Mouse (Mus musculus) liver, adult 2 months (tissue): ENCODE measurements around the gene Grid2ip.

Source experiments
- CTCF ChIP-seq: fragments of 200-500 bp; IDR thresholded peaks from 2 replicates; pipeline ENCODE4 v1.5.1; 2011; ENCODE audit warnings: low read depth, low read length, control low read depth
- POLR2A ChIP-seq: fragments of 200-500 bp; IDR thresholded peaks from 2 replicates; pipeline ENCODE4 v1.6.1; 2011; ENCODE audit warnings: low read length, control low read depth; ENCODE audit not compliant: insufficient read depth; ENCODE audit errors: extremely low read depth

GRCm38 (mm10) chr5:143357564-143357963 is 426 bp downstream of the Grid2ip start:
- no peak for TF ChIP-seq CTCF
- TF ChIP-seq POLR2A: no peak
